Mouse (Mus musculus): ENCODE data around the gene Pde4d. TPM values are rescaled to one million over a fixed set of nuclear protein-coding genes. Genes with fewer than 3 reads are reported as not detected.

Gene Pde4d
- polyA plus RNA-seq, 1 experiment from 2014 or later: 20.5 TPM

GRCm38 (mm10) chr13:109208607-109209006, 758.9 kb downstream of the Pde4d start:
- no peaks in the 10 kb centered on the region for H3K9me3 ChIP-seq (ENCODE audit: control insufficient read depth, low read length)
- no peak for ATAC-seq
- WGBS: 96% methylated on average over 16 of the region's 16 CpGs
- H3K27ac ChIP-seq (ENCODE audit: low read length): no peak overlapping the region
- H3K36me3 ChIP-seq (ENCODE audit: control insufficient read depth, insufficient read depth): no peaks in the 10 kb centered on the region
- H3K4me1 ChIP-seq (replicated peaks; ENCODE audit: control insufficient read depth, insufficient read depth, low read length): peaks cover 4% of the 10 kb centered on the region; the same call in 1 of the 2 replicates
- no peaks in the 10 kb centered on the region for H3K27me3 ChIP-seq (replicated peaks; ENCODE audit: control insufficient read depth, insufficient read depth, low read length)
- H3K4me2 ChIP-seq (ENCODE audit: low read length): no peak overlapping the region
- H3K9ac ChIP-seq (replicated peaks; ENCODE audit: low read depth, low read length): no peak overlapping the region
- no peak overlapping the region for H3K4me3 ChIP-seq (replicated peaks; ENCODE audit: low read length)

DNA sequence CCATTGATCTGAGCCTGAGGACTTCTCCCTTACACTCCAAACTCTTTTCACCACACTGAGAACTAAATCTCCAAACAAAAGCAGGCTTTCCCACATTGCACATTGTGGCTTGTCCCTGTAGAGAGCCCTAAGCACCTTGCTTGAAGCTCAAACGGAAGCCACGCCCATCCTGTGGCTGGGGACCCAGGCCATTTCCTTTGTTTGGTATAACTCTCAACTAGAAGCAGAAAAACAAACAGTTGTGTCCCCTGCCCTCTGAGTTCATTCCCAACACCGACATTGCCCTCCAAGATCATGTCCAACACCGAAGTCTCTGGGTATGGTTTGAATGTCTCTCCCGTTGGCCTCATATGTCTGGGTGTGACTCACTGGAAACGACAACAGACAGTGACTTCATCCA, 759.7 kb downstream of the Pde4d start:
- no peak overlapping the region for H3K27ac ChIP-seq (ENCODE audit: low read length)
- H3K9ac ChIP-seq (replicated peaks; ENCODE audit: low read depth, low read length): no peak overlapping the region
- peaks cover 4% of the 10 kb centered on the region; the same call in 1 of the 2 replicates for H3K4me1 ChIP-seq (replicated peaks; ENCODE audit: control insufficient read depth, insufficient read depth, low read length)
- WGBS: 79% methylated on average over 6 of the region's 6 CpGs
- no peak overlapping the region for H3K4me3 ChIP-seq (replicated peaks; ENCODE audit: low read length)
- ATAC-seq: no peak
- H3K27me3 ChIP-seq (replicated peaks; ENCODE audit: control insufficient read depth, insufficient read depth, low read length): no peaks in the 10 kb centered on the region
- H3K4me2 ChIP-seq (ENCODE audit: low read length): no peak overlapping the region
- H3K9me3 ChIP-seq (ENCODE audit: control insufficient read depth, low read length): no peaks in the 10 kb centered on the region
- H3K36me3 ChIP-seq (ENCODE audit: control insufficient read depth, insufficient read depth): no peaks in the 10 kb centered on the region

- H3K4me3 ChIP-seq (replicated peaks; ENCODE audit: low read length): no peak overlapping the region
- H3K9me3 ChIP-seq (ENCODE audit: control insufficient read depth, low read length): no peaks in the 10 kb centered on the region
- H3K36me3 ChIP-seq (ENCODE audit: control insufficient read depth, insufficient read depth): no peaks in the 10 kb centered on the region
- H3K9ac ChIP-seq (replicated peaks; ENCODE audit: low read depth, low read length): no peak overlapping the region
- no peaks in the 10 kb centered on the region for H3K27me3 ChIP-seq (replicated peaks; ENCODE audit: control insufficient read depth, insufficient read depth, low read length)
- ATAC-seq: peak; percentile 46
- no peak overlapping the region for H3K27ac ChIP-seq (ENCODE audit: low read length)
- no peak overlapping the region for H3K4me2 ChIP-seq (ENCODE audit: low read length)
- H3K4me1 ChIP-seq (replicated peaks; ENCODE audit: control insufficient read depth, insufficient read depth, low read length): peaks cover 4% of the 10 kb centered on the region; the same call in 1 of the 2 replicates
- WGBS: 2% methylated on average over 4 of the region's 4 CpGs
Observed at GRCm38 (mm10) chr13:109210403-109210802, 760.7 kb downstream of the Pde4d start.

DNA sequence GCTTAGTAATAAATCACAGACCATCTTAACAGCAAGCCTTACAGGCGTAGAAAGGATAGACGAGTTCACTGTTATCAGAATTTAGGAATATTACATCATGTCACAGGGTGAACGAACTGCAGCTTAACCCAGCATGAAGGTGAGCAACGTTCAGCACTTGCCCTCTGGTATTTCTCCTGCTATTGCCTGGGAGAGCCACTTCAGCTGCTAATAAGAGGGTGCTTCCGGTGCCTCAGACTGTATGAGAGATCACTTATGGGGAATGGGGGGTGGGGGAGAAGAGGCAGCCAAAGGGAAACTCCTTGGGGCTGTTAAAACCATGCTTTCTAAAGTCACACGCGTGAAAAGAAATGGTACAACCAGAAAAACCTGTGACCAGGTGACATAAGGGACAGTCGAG, 761.7 kb downstream of the Pde4d start:
- Histone ChIP-seq H3K4me2 (ENCODE audit: low read length) (no peak overlapping the region), H3K4me3 (replicated peaks; ENCODE audit: low read length) (no peak overlapping the region), H3K4me1 (replicated peaks; ENCODE audit: control insufficient read depth, insufficient read depth, low read length) (peaks cover 4% of the 10 kb centered on the region; the same call in 1 of the 2 replicates), H3K9me3 (ENCODE audit: control insufficient read depth, low read length) (no peaks in the 10 kb centered on the region), H3K27me3 (replicated peaks; ENCODE audit: control insufficient read depth, insufficient read depth, low read length) (no peaks in the 10 kb centered on the region), H3K36me3 (ENCODE audit: control insufficient read depth, insufficient read depth) (no peaks in the 10 kb centered on the region), H3K27ac (ENCODE audit: low read length) (no peak overlapping the region), H3K9ac (replicated peaks; ENCODE audit: low read depth, low read length) (no peak overlapping the region)
- WGBS: 76% methylated on average over 8 of the region's 8 CpGs
- ATAC-seq: no peak

DNA sequence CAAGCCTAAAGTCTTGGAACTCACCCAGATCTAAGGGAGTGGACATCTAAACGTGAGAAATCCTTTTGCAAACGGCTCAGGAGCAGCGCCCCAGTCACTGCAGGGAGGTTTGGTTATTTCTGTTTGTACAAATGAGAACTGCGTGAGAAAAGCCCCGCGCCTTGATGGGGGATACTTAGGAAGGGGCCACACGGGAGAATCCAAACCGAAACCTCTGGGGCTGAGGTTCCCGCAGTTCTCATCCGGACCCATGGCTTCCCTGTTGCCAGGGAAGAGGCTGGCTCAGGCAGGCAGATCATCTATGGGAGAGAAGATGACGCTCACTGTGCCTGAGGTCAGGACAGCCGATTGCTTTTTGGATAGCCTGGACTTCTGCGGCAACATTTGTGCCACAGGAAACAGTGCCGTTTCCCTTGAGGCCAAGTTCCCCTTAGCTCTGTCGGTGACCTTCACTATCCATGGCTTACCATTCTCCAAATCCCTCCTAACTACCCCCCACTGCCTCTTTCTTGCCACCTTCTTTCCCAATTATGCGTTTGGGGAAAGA, 762.3 kb downstream of the Pde4d start:
- no peak overlapping the region for H3K27ac ChIP-seq (ENCODE audit: low read length)
- peaks cover 4% of the 10 kb centered on the region; the same call in 1 of the 2 replicates for H3K4me1 ChIP-seq (replicated peaks; ENCODE audit: control insufficient read depth, insufficient read depth, low read length)
- H3K9ac ChIP-seq (replicated peaks; ENCODE audit: low read depth, low read length): no peak overlapping the region
- ATAC-seq: no peak
- WGBS: 60% methylated on average over 16 of the region's 16 CpGs
- no peak overlapping the region for H3K4me3 ChIP-seq (replicated peaks; ENCODE audit: low read length)
- no peaks in the 10 kb centered on the region for H3K9me3 ChIP-seq (ENCODE audit: control insufficient read depth, low read length)
- H3K4me2 ChIP-seq (ENCODE audit: low read length): no peak overlapping the region; the same call in 1 of the 2 replicates
- no peaks in the 10 kb centered on the region for H3K36me3 ChIP-seq (ENCODE audit: control insufficient read depth, insufficient read depth)
- H3K27me3 ChIP-seq (replicated peaks; ENCODE audit: control insufficient read depth, insufficient read depth, low read length): no peaks in the 10 kb centered on the region

GRCm38 (mm10) chr13:109212788-109213473, 763.2 kb downstream of the Pde4d start:
- ATAC-seq: peak; percentile 30
- Histone ChIP-seq H3K36me3 (ENCODE audit: control insufficient read depth, insufficient read depth) (no peaks in the 10 kb centered on the region), H3K4me3 (replicated peaks; ENCODE audit: low read length) (no peak overlapping the region; the same call in 1 of the 2 replicates)

DNA sequence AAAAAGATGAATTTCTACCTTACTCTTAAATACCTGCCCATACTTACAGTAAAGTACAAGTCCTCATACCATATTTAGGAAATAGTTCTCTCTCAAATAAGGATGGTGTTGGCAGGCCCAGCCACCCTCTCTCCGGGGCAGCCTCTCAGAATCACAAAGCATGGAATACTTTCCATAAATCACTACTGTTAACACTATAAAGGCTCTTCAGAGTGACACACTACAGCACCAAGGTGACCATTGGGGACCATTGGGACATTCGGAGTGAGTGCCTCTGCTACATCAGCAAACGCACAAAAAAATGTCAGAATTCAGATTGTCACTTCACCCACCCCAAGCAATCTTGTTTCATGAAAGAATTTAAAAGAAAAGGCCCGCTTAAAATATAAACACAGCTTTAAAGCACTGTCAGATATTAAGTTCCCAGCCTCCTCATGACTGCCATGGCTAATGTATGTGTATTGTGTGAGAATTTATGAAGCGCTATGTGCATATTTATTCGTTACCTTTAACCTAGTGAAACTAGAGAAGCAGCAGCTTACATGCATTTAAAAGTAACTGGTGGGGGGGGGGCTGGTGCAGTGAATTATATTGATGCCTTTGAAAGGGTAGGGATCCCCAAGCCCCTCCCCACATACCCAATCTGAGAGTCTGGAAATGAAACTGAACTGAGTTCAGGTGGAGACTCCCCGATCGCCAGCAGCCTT, 769.4 kb downstream of the Pde4d start:
- no peak for ATAC-seq
- Histone ChIP-seq H3K4me2 (ENCODE audit: low read length) (no peak overlapping the region), H3K27ac (ENCODE audit: low read length) (no peak overlapping the region), H3K4me1 (replicated peaks; ENCODE audit: control insufficient read depth, insufficient read depth, low read length) (no peaks in the 10 kb centered on the region), H3K4me3 (replicated peaks; ENCODE audit: low read length) (no peak overlapping the region), H3K36me3 (ENCODE audit: control insufficient read depth, insufficient read depth) (no peaks in the 10 kb centered on the region), H3K9ac (replicated peaks; ENCODE audit: low read depth, low read length) (no peak overlapping the region), H3K27me3 (replicated peaks; ENCODE audit: control insufficient read depth, insufficient read depth, low read length) (no peaks in the 10 kb centered on the region), H3K9me3 (ENCODE audit: control insufficient read depth, low read length) (no peaks in the 10 kb centered on the region)
- WGBS: 89% methylated on average over 8 of the region's 8 CpGs

More at GRCm38 (mm10) chr13:109212788-109213473, 763.2 kb downstream of the Pde4d start:
- H3K9me3 ChIP-seq (ENCODE audit: control insufficient read depth, low read length): no peaks in the 10 kb centered on the region
- 27% methylated on average over 13 of the region's 13 CpGs for WGBS
- peaks cover 4% of the 10 kb centered on the region; the same call in 1 of the 2 replicates for H3K4me1 ChIP-seq (replicated peaks; ENCODE audit: control insufficient read depth, insufficient read depth, low read length)
- peak overlapping the region; percentile 36 for H3K4me2 ChIP-seq (ENCODE audit: low read length)
- no peak overlapping the region for H3K27ac ChIP-seq (ENCODE audit: low read length)
- H3K9ac ChIP-seq (replicated peaks; ENCODE audit: low read depth, low read length): no peak overlapping the region
- H3K27me3 ChIP-seq (replicated peaks; ENCODE audit: control insufficient read depth, insufficient read depth, low read length): no peaks in the 10 kb centered on the region

DNA sequence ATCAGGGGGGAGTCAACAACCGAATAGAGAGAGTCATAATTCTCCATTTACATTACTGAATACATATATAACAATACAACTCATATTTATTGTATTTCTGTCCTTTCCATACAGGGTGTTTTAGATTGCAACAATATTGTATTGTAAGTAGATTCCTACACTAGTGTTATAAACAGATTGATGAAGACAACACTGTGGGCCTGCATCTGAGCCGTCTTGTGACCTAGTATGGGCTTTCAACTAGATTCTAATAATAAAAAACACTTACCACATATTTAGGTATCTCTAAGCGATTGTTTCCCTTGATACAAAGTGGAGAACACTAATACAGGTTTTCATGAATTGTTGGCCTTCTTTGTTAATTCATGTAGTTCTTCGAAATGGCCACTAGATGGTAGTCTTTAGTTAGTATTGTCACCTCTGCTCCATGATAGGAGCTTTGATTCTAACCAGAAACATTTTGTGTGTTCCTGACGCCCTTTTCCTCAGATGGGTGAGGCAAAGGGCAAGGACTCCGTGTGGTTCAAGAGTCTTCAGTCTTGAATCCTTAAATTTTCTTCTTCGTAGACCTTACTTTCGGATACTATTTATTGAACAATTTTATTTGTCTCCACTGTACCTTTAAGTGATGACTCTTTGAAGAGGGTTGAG, 779.3 kb downstream of the Pde4d start:
- Histone ChIP-seq H3K9me3 (ENCODE audit: control insufficient read depth, low read length) (no peaks in the 10 kb centered on the region), H3K4me1 (replicated peaks; ENCODE audit: control insufficient read depth, insufficient read depth, low read length) (peaks cover 6% of the 10 kb centered on the region), H3K9ac (replicated peaks; ENCODE audit: low read depth, low read length) (no peak overlapping the region), H3K4me2 (ENCODE audit: low read length) (peak overlapping the region; percentile 17), H3K36me3 (ENCODE audit: control insufficient read depth, insufficient read depth) (no peaks in the 10 kb centered on the region), H3K27ac (ENCODE audit: low read length) (no peak overlapping the region), H3K27me3 (replicated peaks; ENCODE audit: control insufficient read depth, insufficient read depth, low read length) (no peaks in the 10 kb centered on the region), H3K4me3 (replicated peaks; ENCODE audit: low read length) (no peak overlapping the region)
- ATAC-seq: peak; percentile 80
- WGBS: 31% methylated on average over 8 of the region's 8 CpGs

Data from forebrain, embryonic 16.5 days (tissue).